Mouse (Mus musculus): ENCODE data around the gene Gm20605. TPM values are rescaled to one million over a fixed set of nuclear protein-coding genes. Genes with fewer than 3 reads are reported as not detected.

The Gm20605 gene
- polyA plus RNA-seq, 1 experiment = 14.8 TPM

DNA sequence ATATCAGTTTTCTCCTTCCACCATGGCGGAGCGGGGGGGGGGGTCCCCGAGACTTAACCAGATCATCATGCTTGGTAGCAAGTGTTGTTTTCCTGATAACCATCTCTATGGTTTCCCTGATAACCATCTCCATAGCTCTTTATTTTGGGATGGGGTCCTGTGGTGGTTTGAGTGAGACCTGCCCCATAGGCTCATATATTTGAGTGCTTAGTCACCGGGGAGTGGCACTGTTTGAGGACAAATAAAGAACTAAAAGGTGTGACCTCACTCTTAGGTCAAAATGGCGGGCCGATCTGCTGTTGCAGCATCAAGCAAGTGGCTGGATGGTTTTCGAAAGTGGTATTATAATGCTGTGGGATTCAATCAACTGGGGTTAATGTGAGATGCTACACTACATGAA is 13.6 kb upstream of the Gm20605 start:
- TF ChIP-seq POLR2A (IDR thresholded peaks at IDR 0.05; ENCODE audit: borderline replicate concordance, extremely low read depth, insufficient read depth, insufficient read length, poor library complexity, severe bottlenecking) (no peak), CTCF (IDR thresholded peaks at IDR 0.05; ENCODE audit: borderline replicate concordance, extremely low read depth, insufficient read depth, insufficient read length) (no peak)
- DNase-seq (ENCODE audit: low read depth) = no peak

DNA sequence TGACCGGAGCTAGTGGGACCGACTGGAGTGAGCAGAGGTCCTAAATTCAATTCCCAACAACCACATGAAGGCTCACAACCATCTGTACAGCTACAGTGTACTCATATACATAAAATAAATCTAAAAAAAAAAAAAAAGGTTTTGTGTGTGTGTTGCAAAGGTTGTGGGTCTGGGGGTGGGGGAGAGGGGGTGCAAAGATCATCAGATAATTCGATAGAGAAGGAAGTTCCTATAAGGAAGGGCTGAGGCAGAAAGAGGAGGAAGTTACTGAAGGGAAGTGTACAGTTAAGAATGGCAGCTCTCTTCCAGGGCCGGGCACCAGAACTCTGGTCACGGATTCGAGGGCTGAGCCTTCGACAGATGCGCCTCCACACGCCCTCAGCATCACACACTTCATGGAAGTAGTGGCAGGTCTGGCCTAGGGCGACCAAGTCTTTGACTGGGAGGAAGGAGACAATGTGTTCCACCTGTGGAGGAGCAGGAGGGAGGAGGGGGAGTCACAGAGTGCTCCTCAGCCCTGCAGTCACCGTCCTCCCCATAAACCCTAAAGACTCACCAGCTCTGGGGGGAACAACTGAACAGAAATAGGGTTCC is 4.9 kb upstream of the Gm20605 start:
- TF ChIP-seq CTCF (IDR thresholded peaks at IDR 0.05; ENCODE audit: borderline replicate concordance, extremely low read depth, insufficient read depth, insufficient read length) (no peak), POLR2A (IDR thresholded peaks at IDR 0.05; ENCODE audit: borderline replicate concordance, extremely low read depth, insufficient read depth, insufficient read length, poor library complexity, severe bottlenecking) (no peak)
- no peak for DNase-seq (ENCODE audit: low read depth)

DNA sequence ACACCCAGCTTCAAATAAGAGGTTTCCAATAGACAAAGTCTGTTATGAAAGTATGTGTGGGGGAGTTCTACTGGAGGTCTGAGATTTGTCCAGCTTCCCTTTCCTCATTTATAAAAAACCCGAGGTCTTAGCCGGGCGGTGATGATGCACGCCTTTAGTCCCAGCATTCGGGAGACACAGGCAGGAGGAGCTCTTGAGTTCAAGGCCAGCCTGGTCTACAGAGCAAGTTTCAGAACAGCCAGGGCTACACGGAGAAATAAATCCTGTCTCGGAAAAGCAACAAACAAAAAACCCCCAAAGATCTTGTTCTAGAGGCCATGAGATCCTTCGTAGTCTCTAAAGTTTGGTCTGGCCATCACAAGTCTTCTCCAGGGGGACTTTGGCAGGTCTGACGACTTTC is 984 bp upstream of the Gm20605 start:
- no peak for DNase-seq (ENCODE audit: low read depth)
- no peak for TF ChIP-seq POLR2A (IDR thresholded peaks at IDR 0.05; ENCODE audit: borderline replicate concordance, extremely low read depth, insufficient read depth, insufficient read length, poor library complexity, severe bottlenecking)
- TF ChIP-seq CTCF (IDR thresholded peaks at IDR 0.05; ENCODE audit: borderline replicate concordance, extremely low read depth, insufficient read depth, insufficient read length) = no peak

DNA sequence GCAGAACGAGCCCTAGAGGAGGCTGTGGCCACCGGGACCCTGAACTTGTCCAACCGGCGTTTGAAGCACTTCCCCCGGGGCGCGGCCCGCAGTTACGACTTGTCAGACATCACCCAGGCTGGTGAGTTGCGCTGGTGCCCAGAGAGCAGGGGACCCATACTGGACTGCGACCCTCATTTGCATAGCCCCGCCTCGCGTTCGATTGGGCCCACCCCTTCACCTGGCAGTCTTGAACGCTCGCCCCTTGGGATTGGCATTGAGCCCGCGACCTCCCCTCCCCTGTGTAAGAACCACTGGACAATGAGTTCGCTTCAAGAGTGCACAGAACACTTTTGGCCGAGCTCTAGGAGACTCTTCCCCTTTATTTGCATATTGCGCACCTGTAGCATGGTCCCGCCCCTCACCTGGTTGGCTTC is 339 bp downstream of the Gm20605 start:
- peak; percentile 74 for DNase-seq (ENCODE audit: low read depth)
- TF ChIP-seq CTCF (IDR thresholded peaks at IDR 0.05; ENCODE audit: borderline replicate concordance, extremely low read depth, insufficient read depth, insufficient read length) = no peak
- no peak for TF ChIP-seq POLR2A (IDR thresholded peaks at IDR 0.05; ENCODE audit: borderline replicate concordance, extremely low read depth, insufficient read depth, insufficient read length, poor library complexity, severe bottlenecking)

GRCm38 (mm10) chr5:137629906-137630545 is 1.1 kb downstream of the Gm20605 start:
- TF ChIP-seq CTCF (IDR thresholded peaks at IDR 0.05; ENCODE audit: borderline replicate concordance, extremely low read depth, insufficient read depth, insufficient read length) (no peak), POLR2A (IDR thresholded peaks at IDR 0.05; ENCODE audit: borderline replicate concordance, extremely low read depth, insufficient read depth, insufficient read length, poor library complexity, severe bottlenecking) (no peak)
- DNase-seq (ENCODE audit: low read depth) = no peak

DNA sequence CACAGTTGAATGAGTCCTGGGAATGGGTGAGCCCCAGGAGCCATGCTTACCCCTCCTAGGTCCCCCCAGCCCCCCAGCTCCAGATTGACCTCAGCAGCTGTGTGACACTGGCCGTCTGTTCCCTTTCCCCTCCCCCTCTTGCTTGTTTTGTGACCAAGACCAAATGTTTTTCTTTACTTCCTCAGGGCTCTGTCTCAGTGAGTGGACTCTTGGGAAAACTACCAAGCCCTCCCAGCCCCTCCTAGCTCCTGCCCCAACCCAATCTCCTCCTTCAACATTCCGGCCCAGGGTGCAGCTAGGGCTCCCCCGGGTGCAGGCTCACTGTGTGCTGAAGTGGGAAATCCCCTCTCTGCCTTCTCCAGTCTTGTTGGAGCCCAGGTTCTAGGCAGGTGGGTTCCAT is 1.6 kb downstream of the Gm20605 start:
- DNase-seq (ENCODE audit: low read depth) = peak; percentile 22
- TF ChIP-seq POLR2A (IDR thresholded peaks at IDR 0.05; ENCODE audit: borderline replicate concordance, extremely low read depth, insufficient read depth, insufficient read length, poor library complexity, severe bottlenecking) (no peak), CTCF (IDR thresholded peaks at IDR 0.05; ENCODE audit: borderline replicate concordance, extremely low read depth, insufficient read depth, insufficient read length) (no peak)

DNA sequence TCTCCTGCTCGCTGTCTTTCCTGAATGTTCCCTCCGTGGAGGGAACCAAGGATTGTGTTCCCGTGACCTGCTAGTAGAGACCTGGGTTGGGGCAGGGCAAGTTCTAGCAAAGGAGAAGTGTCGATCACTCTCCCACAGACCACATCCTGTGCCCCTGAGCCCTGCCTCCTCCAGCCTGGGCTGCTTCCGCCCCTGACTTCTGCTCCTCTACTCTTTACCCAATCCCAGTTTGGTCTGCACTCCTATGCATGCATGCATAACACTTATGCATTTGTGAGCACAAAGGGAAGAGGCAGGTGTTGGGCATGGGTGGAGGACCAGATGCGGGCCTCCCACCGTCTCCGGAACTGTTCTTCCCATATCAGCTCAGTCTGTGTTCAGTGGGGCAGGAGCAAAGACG is 2.2 kb downstream of the Gm20605 start:
- TF ChIP-seq POLR2A (IDR thresholded peaks at IDR 0.05; ENCODE audit: borderline replicate concordance, extremely low read depth, insufficient read depth, insufficient read length, poor library complexity, severe bottlenecking) (no peak), CTCF (IDR thresholded peaks at IDR 0.05; ENCODE audit: borderline replicate concordance, extremely low read depth, insufficient read depth, insufficient read length) (no peak)
- no peak for DNase-seq (ENCODE audit: low read depth)

DNA sequence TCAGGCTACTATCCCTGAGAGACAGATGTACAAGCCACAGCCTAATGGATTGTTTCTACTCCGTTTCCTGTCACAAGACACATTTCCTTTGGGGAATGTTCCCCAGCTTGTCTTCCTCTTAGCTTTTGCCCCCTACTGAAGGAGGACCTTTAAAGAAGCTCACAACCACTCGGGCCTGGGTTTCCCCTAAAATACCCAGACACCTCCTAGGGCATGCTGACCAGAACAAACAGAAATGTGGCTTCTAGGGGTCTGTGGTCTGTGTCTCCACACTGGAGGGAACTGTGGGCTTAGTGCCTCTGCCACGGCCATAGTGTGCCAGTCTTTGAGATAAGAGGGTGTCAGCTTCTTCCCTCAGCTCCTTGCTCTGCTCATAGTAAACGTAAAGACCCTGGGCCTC is 2.6 kb downstream of the Gm20605 start:
- DNase-seq (ENCODE audit: low read depth) = no peak
- TF ChIP-seq CTCF (IDR thresholded peaks at IDR 0.05; ENCODE audit: borderline replicate concordance, extremely low read depth, insufficient read depth, insufficient read length) (no peak), POLR2A (IDR thresholded peaks at IDR 0.05; ENCODE audit: borderline replicate concordance, extremely low read depth, insufficient read depth, insufficient read length, poor library complexity, severe bottlenecking) (no peak)

GRCm38 (mm10) chr5:137633397-137634084 is 4.6 kb downstream of the Gm20605 start:
- DNase-seq (ENCODE audit: low read depth) = no peak
- TF ChIP-seq POLR2A (IDR thresholded peaks at IDR 0.05; ENCODE audit: borderline replicate concordance, extremely low read depth, insufficient read depth, insufficient read length, poor library complexity, severe bottlenecking) = no peak

DNA sequence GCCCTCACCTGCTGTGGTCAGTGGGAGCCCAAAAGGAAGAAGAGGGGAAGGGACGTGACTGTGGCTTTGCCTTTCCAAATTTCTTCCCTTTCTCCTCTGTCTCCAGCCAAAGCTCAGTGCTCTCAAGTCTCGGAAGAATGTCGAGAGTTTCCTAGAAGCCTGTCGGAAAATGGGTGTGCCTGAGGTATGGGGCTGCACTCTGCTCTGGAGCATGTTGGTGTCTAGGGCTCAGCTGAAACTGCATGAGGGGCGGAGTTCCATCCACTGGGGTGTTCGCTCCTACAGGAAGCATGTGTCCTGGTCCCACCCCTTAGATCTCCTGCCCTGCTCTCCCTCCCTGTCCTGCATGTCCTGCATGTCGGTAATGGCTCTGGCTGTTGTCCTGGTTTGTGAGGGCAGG is 10.5 kb downstream of the Gm20605 start:
- TF ChIP-seq CTCF (IDR thresholded peaks at IDR 0.05; ENCODE audit: borderline replicate concordance, extremely low read depth, insufficient read depth, insufficient read length) (no peak), POLR2A (IDR thresholded peaks at IDR 0.05; ENCODE audit: borderline replicate concordance, extremely low read depth, insufficient read depth, insufficient read length, poor library complexity, severe bottlenecking) (no peak)
- no peak for DNase-seq (ENCODE audit: low read depth)

GRCm38 (mm10) chr5:137641054-137641453 is 12.1 kb downstream of the Gm20605 start, which contains the start of gene Sap25:
TSS of gene Sap25 (plus strand) at chr5:137641334.
- no peak for TF ChIP-seq POLR2A (IDR thresholded peaks at IDR 0.05; ENCODE audit: borderline replicate concordance, extremely low read depth, insufficient read depth, insufficient read length, poor library complexity, severe bottlenecking)
- TF ChIP-seq CTCF (IDR thresholded peaks at IDR 0.05; ENCODE audit: borderline replicate concordance, extremely low read depth, insufficient read depth, insufficient read length) = peak; percentile 24; the same call in 1 of the 2 replicates
- DNase-seq (ENCODE audit: low read depth) = no peak

GRCm38 (mm10) chr5:137642886-137643285 is 13.9 kb downstream of the Gm20605 start:
- no peak for DNase-seq (ENCODE audit: low read depth)
- TF ChIP-seq POLR2A (IDR thresholded peaks at IDR 0.05; ENCODE audit: borderline replicate concordance, extremely low read depth, insufficient read depth, insufficient read length, poor library complexity, severe bottlenecking) (no peak), CTCF (IDR thresholded peaks at IDR 0.05; ENCODE audit: borderline replicate concordance, extremely low read depth, insufficient read depth, insufficient read length) (no peak)
